In the genomic region with DNA sequence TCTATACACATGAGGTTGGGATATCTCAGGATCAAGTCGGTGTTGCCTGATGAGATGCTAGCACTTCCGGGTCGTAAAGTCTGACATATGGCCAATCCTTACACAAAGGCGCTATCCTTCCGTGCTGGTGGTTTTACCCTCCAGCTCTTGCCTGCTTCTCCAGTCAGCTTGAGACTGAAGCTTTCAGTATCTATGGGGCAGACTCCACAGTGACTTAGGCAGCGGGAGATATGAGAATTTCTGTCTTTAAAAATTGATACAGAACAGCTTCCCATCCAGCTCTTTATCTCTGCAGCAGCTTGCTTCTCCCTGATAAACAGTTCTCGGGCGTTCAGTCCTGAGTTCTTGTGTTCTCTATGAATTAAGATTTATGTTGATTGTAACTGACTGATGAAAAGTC, we compare ENCODE assay signal across 21 mouse cellular contexts. TPM values are rescaled to one million over a fixed set of nuclear protein-coding genes. Genes with fewer than 3 reads are reported as not detected.
DNase-seq lines count a peak whose midpoint lies in the region; ATAC-seq and TF ChIP-seq lines count a peak whose summit lies in the region.
"Had no signal": no experiment of that assay in that cellular context is flagged by ENCODE, and none has a peak within 500 bp of the region (broad histone marks: within the 10 kb centered on the region; RNA-seq: fewer than 3 reads in every experiment).

No protein-coding gene starts in this region.

- no peaks in the 10 kb centered on the region; the same call in 1 of the 2 replicates for H3K27me3 ChIP-seq in liver, embryonic 14.5 days (ENCODE audit: control insufficient read depth, insufficient read depth, low read length)
- H3K27me3 ChIP-seq in intestine, embryonic 16.5 days (replicated peaks; ENCODE audit: control insufficient read depth, insufficient read depth, low read length) = no peaks in the 10 kb centered on the region
- H3K27me3 ChIP-seq: forebrain, embryonic 13.5 days; limb, embryonic 15.5 days had no signal

- 24% methylated on average over 8 of the region's 8 CpGs for WGBS in liver, embryonic 14.5 days (ENCODE audit: insufficient replicate concordance)
- 79% methylated on average over 8 of the region's 8 CpGs for WGBS in intestine, embryonic 16.5 days

- no peak for TF ChIP-seq CTCF in liver, embryonic 14.5 days (IDR thresholded peaks at IDR 0.05; ENCODE audit: low read depth)

- H3K4me1 ChIP-seq in liver, embryonic 14.5 days (replicated peaks; ENCODE audit: control insufficient read depth in 2 of 2, insufficient read depth in 2 of 2, low read length in 1 of 2) = peaks cover 14 to 21% of the 10 kb centered on the region in 2 experiments
- H3K4me1 ChIP-seq in intestine, embryonic 16.5 days (ENCODE audit: control insufficient read depth, insufficient read depth, low read length) = peaks cover 3% of the 10 kb centered on the region; the same call in 1 of the 2 replicates

- DNase-seq in MEL-GATA-1-ER (ENCODE audit: extremely low read depth, low read depth) = peak; percentile 77
- peak; percentile 57 to 69 (median 63) for DNase-seq in liver, embryonic 14.5 days (ENCODE audit: low read depth in 3 of 3, low spot score in 3 of 3)
- DNase-seq in heart, adult 9 months (ENCODE audit: low spot score in 2 of 2) = no peak
- no peak for DNase-seq in embryo, embryonic 10 days (ENCODE audit: low spot score)
- no peak for DNase-seq in spleen, postnatal 10 days (ENCODE audit: low spot score in 2 of 2)
- DNase-seq: adrenal gland, postnatal 10 days; cerebellum, adult 11-12 months; kidney, adult 18-20 months; kidney, postnatal 10 days; midbrain, embryonic 14.5 days; thymus, adult 2 months had no signal

- H3K9ac ChIP-seq in liver, embryonic 14.5 days (replicated peaks) = no peak overlapping the region; the same call in 1 of the 2 replicates
- H3K9ac ChIP-seq in intestine, embryonic 16.5 days (ENCODE audit: low read depth, low read length) = no peak overlapping the region
- H3K9ac ChIP-seq: forebrain, embryonic 13.5 days; limb, embryonic 15.5 days had no signal

- peak; percentile 65; the same call in 1 of the 2 replicates for ATAC-seq in erythroblast, adult 5-6 weeks (replicated peaks; ENCODE audit: low FRiP score, poor library complexity, severe bottlenecking)
- ATAC-seq in liver, embryonic 14.5 days (ENCODE audit: insufficient read depth) = peak; percentile 89
- no peak for ATAC-seq in intestine, embryonic 16.5 days
- ATAC-seq: activated CD4-positive, CD25-positive, alpha-beta regulatory T cell, adult 4 months; forebrain, embryonic 13.5 days; hindbrain, postnatal 0 days; lung, postnatal 0 days had no signal

- H3K27ac ChIP-seq in liver, embryonic 14.5 days = peak overlapping the region; percentile 23; the same call in 1 of the 2 replicates
- H3K27ac ChIP-seq in intestine, embryonic 16.5 days (ENCODE audit: low read length) = no peak overlapping the region
- H3K27ac ChIP-seq: forebrain, embryonic 13.5 days; hindbrain, embryonic 10.5 days; hindbrain, postnatal 0 days; layer of hippocampus, adult 2 months; limb, embryonic 15.5 days had no signal

- H3K9me3 ChIP-seq in liver, embryonic 14.5 days (ENCODE audit: control insufficient read depth, low read length) = no peaks in the 10 kb centered on the region
- no peaks in the 10 kb centered on the region for H3K9me3 ChIP-seq in intestine, embryonic 16.5 days (ENCODE audit: control insufficient read depth, low read length)
- H3K9me3 ChIP-seq: forebrain, embryonic 13.5 days; hindbrain, embryonic 10.5 days; limb, embryonic 15.5 days had no signal

- H3K4me2 ChIP-seq in liver, embryonic 14.5 days (ENCODE audit: low read depth) = peak overlapping the region; percentile 45
- no peak overlapping the region for H3K4me2 ChIP-seq in intestine, embryonic 16.5 days (ENCODE audit: low read depth, low read length)
- H3K4me2 ChIP-seq: forebrain, embryonic 13.5 days; limb, embryonic 15.5 days had no signal

- H3K4me3 ChIP-seq in liver, embryonic 14.5 days (ENCODE audit: insufficient read depth in 1 of 2, low read depth in 2 of 2, low read length in 2 of 2) = no peak overlapping the region
- H3K4me3 ChIP-seq in intestine, embryonic 16.5 days (ENCODE audit: low read length) = no peak overlapping the region
- H3K4me3 ChIP-seq: forebrain, embryonic 13.5 days; hindbrain, embryonic 10.5 days; layer of hippocampus, adult 2 months; limb, embryonic 15.5 days; myocyte had no signal

- no peaks in the 10 kb centered on the region for H3K36me3 ChIP-seq in liver, embryonic 14.5 days (replicated peaks; ENCODE audit: control insufficient read depth, insufficient read depth, low read depth)
- H3K36me3 ChIP-seq in intestine, embryonic 16.5 days (ENCODE audit: control insufficient read depth, insufficient read depth, low read length) = no peaks in the 10 kb centered on the region
- H3K36me3 ChIP-seq: hindbrain, embryonic 10.5 days; limb, embryonic 15.5 days had no signal

- TF ChIP-seq EP300 in liver, embryonic 14.5 days (IDR thresholded peaks at IDR 0.05; ENCODE audit: low read depth) = peak; percentile 91

RNA-seq across cellular contexts. Expression of a gene that starts 14.9 kb away (rescaled TPM):
- 117 and 165 TPM in 2 replicates for total RNA-seq in erythroblast, adult 5-6 weeks (2015; ENCODE audit: low replicate concordance)
- total RNA-seq in erythroblast, adult 5-6 weeks (2017; ENCODE audit: low replicate concordance) = 209 and 318 TPM in 2 replicates
- 111 and 120 TPM in 2 replicates for polyA plus RNA-seq in liver, embryonic 14.5 days (2012; rRNA removed)
- polyA plus RNA-seq in liver, embryonic 14.5 days (2014; fragmentation: Nextera tagmentation; extraction: Ambion mirVana) = 163 and 182 TPM in 2 replicates
- polyA plus RNA-seq in intestine, embryonic 16.5 days (2015; fragmentation: Nextera tagmentation; extraction: Ambion mirVana) = 203 and 204 TPM in 2 replicates

RNA-seq across cellular contexts. Expression of a gene that starts 53.8 kb away (rescaled TPM):
- 4.2 and 9.2 TPM in 2 replicates for total RNA-seq in erythroblast, adult 5-6 weeks (2015; ENCODE audit: low replicate concordance)
- 7.1 and 17.3 TPM in 2 replicates for total RNA-seq in erythroblast, adult 5-6 weeks (2017; ENCODE audit: low replicate concordance)
- 4.0 and 4.9 TPM in 2 replicates for polyA plus RNA-seq in liver, embryonic 14.5 days (2012; rRNA removed)
- polyA plus RNA-seq in liver, embryonic 14.5 days (2014; fragmentation: Nextera tagmentation; extraction: Ambion mirVana) = 2.3 and 2.7 TPM in 2 replicates
- 3.5 and 4.2 TPM in 2 replicates for polyA plus RNA-seq in intestine, embryonic 16.5 days (2015; fragmentation: Nextera tagmentation; extraction: Ambion mirVana)

Comparison
In these comparisons a context has a peak if more than half of its experiments do, and no peak if none do; other contexts are left out.
1. DNase-seq: peak in MEL-GATA-1-ER (single experiment) and liver, embryonic 14.5 days (3 of 3); none in heart, adult 9 months (0 of 2), embryo, embryonic 10 days (single experiment) and spleen, postnatal 10 days (0 of 2).